Mouse (Mus musculus): ENCODE measurements around the gene 4922502D21Rik.

DNA sequence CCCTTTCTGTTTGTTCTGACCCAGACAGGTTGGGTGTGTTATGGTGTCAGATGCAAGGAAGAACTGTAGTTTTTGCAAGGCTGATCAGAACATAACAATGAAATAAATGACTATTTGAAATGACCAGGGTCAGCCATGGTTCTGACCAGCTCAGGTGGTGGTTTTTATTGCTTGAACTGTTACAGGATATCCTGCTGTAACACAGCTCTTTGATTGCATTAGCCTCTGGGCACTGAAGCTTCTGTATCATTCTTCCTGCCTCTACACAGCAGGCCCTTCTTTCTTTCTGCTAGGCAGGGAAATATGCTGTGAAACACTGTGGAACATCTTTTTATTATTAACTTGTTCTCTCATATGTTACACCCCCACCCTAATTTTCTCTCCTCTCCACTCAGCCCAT, 24.8 kb upstream of the 4922502D21Rik start:
- TF ChIP-seq POLR2A (IDR thresholded peaks at IDR 0.05; ENCODE audit: borderline replicate concordance, extremely low read depth, insufficient read depth, insufficient read length, poor library complexity, severe bottlenecking) = no peak
- TF ChIP-seq CTCF (IDR thresholded peaks at IDR 0.05; ENCODE audit: borderline replicate concordance, extremely low read depth, insufficient read depth, insufficient read length) = no peak
